In genomic region chr11:51703379-51703998, GRCm38 (mm10) we compare ENCODE assay signal across 8 mouse cellular contexts. TPM values are rescaled to one million over a fixed set of nuclear protein-coding genes. Genes with fewer than 3 reads are reported as not detected.
A peak's percentile ranks its signal among the peaks of the same experiment; 100 is the strongest.
DNase-seq lines count a peak whose midpoint lies in the region; ATAC-seq and TF ChIP-seq lines count a peak whose summit lies in the region.

No protein-coding gene starts in this region.

- no peaks in the 10 kb centered on the region for H3K9me3 ChIP-seq in hindbrain, postnatal 0 days (ENCODE audit: low read length)
- H3K9me3 ChIP-seq in hindbrain, embryonic 13.5 days: no peaks in the 10 kb centered on the region
- H3K9me3 ChIP-seq in liver, embryonic 11.5 days (ENCODE audit: control insufficient read depth, low read length): no peaks in the 10 kb centered on the region

- WGBS in hindbrain, postnatal 0 days: 62% methylated on average over 10 of the region's 10 CpGs
- WGBS in hindbrain, embryonic 13.5 days: 66% methylated on average over 10 of the region's 10 CpGs
- WGBS in bone marrow, adult 2 months: 79% methylated on average over 10 of the region's 10 CpGs
- 71% methylated on average over 10 of the region's 10 CpGs for WGBS in liver, embryonic 11.5 days

- H3K27ac ChIP-seq in hindbrain, postnatal 0 days: no peak overlapping the region
- no peak overlapping the region for H3K27ac ChIP-seq in hindbrain, embryonic 13.5 days
- H3K27ac ChIP-seq in bone marrow, adult 2 months (ENCODE audit: control insufficient read depth, insufficient read depth, low read depth, low read length, poor library complexity): no peak overlapping the region
- no peak overlapping the region for H3K27ac ChIP-seq in liver, embryonic 11.5 days (ENCODE audit: low read depth, low read length)

- H3K4me2 ChIP-seq in hindbrain, postnatal 0 days (ENCODE audit: low read depth, low read length): no peak overlapping the region
- no peak overlapping the region for H3K4me2 ChIP-seq in hindbrain, embryonic 13.5 days
- no peak overlapping the region for H3K4me2 ChIP-seq in liver, embryonic 11.5 days

- no peak for ATAC-seq in hindbrain, postnatal 0 days
- ATAC-seq in hindbrain, embryonic 13.5 days (ENCODE audit: low FRiP score): no peak
- no peak for ATAC-seq in liver, embryonic 11.5 days (replicated peaks; ENCODE audit: low FRiP score)
- no peak for ATAC-seq in inflammation-experienced regulatory T-cells, adult 6 months

- no peak overlapping the region for H3K9ac ChIP-seq in hindbrain, postnatal 0 days (replicated peaks; ENCODE audit: low read length)
- H3K9ac ChIP-seq in hindbrain, embryonic 13.5 days: no peak overlapping the region
- H3K9ac ChIP-seq in liver, embryonic 11.5 days (ENCODE audit: low read depth, low read length): no peak overlapping the region

- peak; percentile 37 for TF ChIP-seq CTCF in hindbrain, postnatal 0 days (IDR thresholded peaks at IDR 0.05; ENCODE audit: low read depth)
- peak; percentile 21; the same call in 1 of the 2 replicates for TF ChIP-seq CTCF in bone marrow, adult 2 months (IDR thresholded peaks at IDR 0.05; ENCODE audit: control insufficient read depth, insufficient read depth, low read length)

- no peak overlapping the region for H3K4me3 ChIP-seq in hindbrain, postnatal 0 days (ENCODE audit: low read length)
- no peak overlapping the region for H3K4me3 ChIP-seq in hindbrain, embryonic 13.5 days
- H3K4me3 ChIP-seq in bone marrow, adult 2 months (replicated peaks; ENCODE audit: control insufficient read depth, low read depth, low read length): no peak overlapping the region
- no peak overlapping the region for H3K4me3 ChIP-seq in liver, embryonic 11.5 days (ENCODE audit: low read depth, low read length)

- no peaks in the 10 kb centered on the region for H3K4me1 ChIP-seq in hindbrain, postnatal 0 days (ENCODE audit: insufficient read depth, low read length)
- H3K4me1 ChIP-seq in hindbrain, embryonic 13.5 days (replicated peaks): no peaks in the 10 kb centered on the region
- H3K4me1 ChIP-seq in bone marrow, adult 2 months (ENCODE audit: control insufficient read depth, insufficient read depth, low read length): no peaks in the 10 kb centered on the region
- H3K4me1 ChIP-seq in liver, embryonic 11.5 days (replicated peaks; ENCODE audit: control insufficient read depth, insufficient read depth, low read length): no peaks in the 10 kb centered on the region

- peak; percentile 38 for DNase-seq in hindbrain, postnatal 0 days (ENCODE audit: low spot score)
- DNase-seq in CD4-positive helper T cell, adult 2 months (ENCODE audit: low read depth, low spot score): peak; percentile 56
- peak; percentile 37 for DNase-seq in liver, embryonic 11.5 days (ENCODE audit: low spot score)
- peak; percentile 31 for DNase-seq in testis, postnatal 14 days (ENCODE audit: low spot score)
- DNase-seq in layer of hippocampus, postnatal 14 days (ENCODE audit: low spot score in 2 of 2): no peak

- H3K27me3 ChIP-seq in hindbrain, postnatal 0 days (ENCODE audit: insufficient read depth, low read length): no peaks in the 10 kb centered on the region
- no peaks in the 10 kb centered on the region for H3K27me3 ChIP-seq in hindbrain, embryonic 13.5 days
- H3K27me3 ChIP-seq in liver, embryonic 11.5 days (replicated peaks; ENCODE audit: control insufficient read depth, insufficient read depth, low read length): no peaks in the 10 kb centered on the region

- peaks cover 46% of the 10 kb centered on the region for H3K36me3 ChIP-seq in hindbrain, postnatal 0 days (ENCODE audit: insufficient read depth, low read length)
- H3K36me3 ChIP-seq in hindbrain, embryonic 13.5 days: peaks cover 93% of the 10 kb centered on the region
- H3K36me3 ChIP-seq in liver, embryonic 11.5 days (ENCODE audit: control insufficient read depth, insufficient read depth, low read length): peaks cover 28% of the 10 kb centered on the region

- TF ChIP-seq POLR2A in bone marrow, adult 2 months (IDR thresholded peaks at IDR 0.05; ENCODE audit: borderline replicate concordance, control insufficient read depth, low read depth, low read length): no peak

RNA-seq across cellular contexts. Expression of gene 0610009B22Rik, which starts 14.8 kb away (rescaled TPM):
- total RNA-seq in hindbrain, postnatal 0 days (2014; rRNA removed): 16.8 and 23.8 TPM in 2 replicates
- 92.3 and 96.0 TPM in 2 replicates for polyA plus RNA-seq in hindbrain, postnatal 0 days (2015; fragmentation: Nextera tagmentation; extraction: Ambion mirVana)
- 118 and 121 TPM in 2 replicates for polyA plus RNA-seq in hindbrain, embryonic 13.5 days (2015; fragmentation: Nextera tagmentation; extraction: Ambion mirVana)
- polyA plus RNA-seq in bone marrow, adult 2 months (2011; ENCODE audit: insufficient read depth, insufficient read length, low replicate concordance, missing spikeins): 7.5 and 15.6 TPM in 2 replicates
- polyA plus RNA-seq in liver, embryonic 11.5 days (2014; fragmentation: Nextera tagmentation; extraction: Ambion mirVana): 60.4 and 66.0 TPM in 2 replicates
- 10 to 100 TPM; 16.8 to 30.5 (median 21.6) TPM for polyA plus RNA-seq in inflammation-experienced regulatory T-cells, adult 6 months (2017; shearing (Covaris generic))
- 10 to 100 TPM; 32.6 to 37.7 TPM for total RNA-seq in layer of hippocampus, postnatal 14 days (2021)

RNA-seq across cellular contexts. Expression of gene D930048N14Rik, which starts 52.7 kb away (rescaled TPM):
- total RNA-seq in hindbrain, postnatal 0 days (2014; rRNA removed): 0.75 and 2.3 TPM in 2 replicates
- 1.1 and 1.4 TPM in 2 replicates for polyA plus RNA-seq in hindbrain, postnatal 0 days (2015; fragmentation: Nextera tagmentation; extraction: Ambion mirVana)
- polyA plus RNA-seq in hindbrain, embryonic 13.5 days (2015; fragmentation: Nextera tagmentation; extraction: Ambion mirVana): 0.63 and 0.83 TPM in 2 replicates
- polyA plus RNA-seq in bone marrow, adult 2 months (2011; ENCODE audit: insufficient read depth, insufficient read length, low replicate concordance, missing spikeins): 0.29 and 0.72 TPM in 2 replicates
- polyA plus RNA-seq in liver, embryonic 11.5 days (2014; fragmentation: Nextera tagmentation; extraction: Ambion mirVana): 1.3 and 1.5 TPM in 2 replicates
- polyA plus RNA-seq in inflammation-experienced regulatory T-cells, adult 6 months (2017; shearing (Covaris generic)): 1 to 10 TPM in 2 of 3 experiments, under 1 TPM in 1; 0.86 to 1.5 (median 1.0) TPM
- total RNA-seq in layer of hippocampus, postnatal 14 days (2021): 1 to 10 TPM in 1 of 2 experiments, under 1 TPM in 1; 0.88 to 1.3 TPM

RNA-seq across cellular contexts. Expression of gene N4bp3, which starts 52.8 kb away (rescaled TPM):
- total RNA-seq in hindbrain, postnatal 0 days (2014; rRNA removed): 48.0 and 55.6 TPM in 2 replicates
- polyA plus RNA-seq in hindbrain, postnatal 0 days (2015; fragmentation: Nextera tagmentation; extraction: Ambion mirVana): 29.0 and 30.3 TPM in 2 replicates
- polyA plus RNA-seq in hindbrain, embryonic 13.5 days (2015; fragmentation: Nextera tagmentation; extraction: Ambion mirVana): 12.9 and 14.1 TPM in 2 replicates
- 2.7 and 5.7 TPM in 2 replicates for polyA plus RNA-seq in bone marrow, adult 2 months (2011; ENCODE audit: insufficient read depth, insufficient read length, low replicate concordance, missing spikeins)
- 7.2 and 7.9 TPM in 2 replicates for polyA plus RNA-seq in liver, embryonic 11.5 days (2014; fragmentation: Nextera tagmentation; extraction: Ambion mirVana)
- polyA plus RNA-seq in inflammation-experienced regulatory T-cells, adult 6 months (2017; shearing (Covaris generic)): 1 to 10 TPM; 1.3 to 2.4 (median 1.4) TPM
- total RNA-seq in layer of hippocampus, postnatal 14 days (2021): 10 to 100 TPM; 11.4 to 12.1 TPM

RNA-seq across cellular contexts. Expression of gene Sec24a, which starts 59.9 kb away (rescaled TPM):
- total RNA-seq in hindbrain, postnatal 0 days (2014; rRNA removed): 13.4 and 13.9 TPM in 2 replicates
- 10.6 and 11.9 TPM in 2 replicates for polyA plus RNA-seq in hindbrain, postnatal 0 days (2015; fragmentation: Nextera tagmentation; extraction: Ambion mirVana)
- 14.8 and 15.3 TPM in 2 replicates for polyA plus RNA-seq in hindbrain, embryonic 13.5 days (2015; fragmentation: Nextera tagmentation; extraction: Ambion mirVana)
- 4.0 and 4.3 TPM in 2 replicates for polyA plus RNA-seq in bone marrow, adult 2 months (2011; ENCODE audit: insufficient read depth, insufficient read length, low replicate concordance, missing spikeins)
- 16.8 and 18.1 TPM in 2 replicates for polyA plus RNA-seq in liver, embryonic 11.5 days (2014; fragmentation: Nextera tagmentation; extraction: Ambion mirVana)
- polyA plus RNA-seq in inflammation-experienced regulatory T-cells, adult 6 months (2017; shearing (Covaris generic)): 10 to 100 TPM; 15.3 to 22.3 (median 19.0) TPM
- total RNA-seq in layer of hippocampus, postnatal 14 days (2021): 10 to 100 TPM; 23.1 to 23.7 TPM

RNA-seq across cellular contexts. Expression of gene Sar1b, which starts 60.0 kb away (rescaled TPM):
- total RNA-seq in hindbrain, postnatal 0 days (2014; rRNA removed): 78.2 and 118 TPM in 2 replicates
- polyA plus RNA-seq in hindbrain, postnatal 0 days (2015; fragmentation: Nextera tagmentation; extraction: Ambion mirVana): 235 and 244 TPM in 2 replicates
- 182 and 189 TPM in 2 replicates for polyA plus RNA-seq in hindbrain, embryonic 13.5 days (2015; fragmentation: Nextera tagmentation; extraction: Ambion mirVana)
- polyA plus RNA-seq in bone marrow, adult 2 months (2011; ENCODE audit: insufficient read depth, insufficient read length, low replicate concordance, missing spikeins): 5.7 and 9.3 TPM in 2 replicates
- 110 and 122 TPM in 2 replicates for polyA plus RNA-seq in liver, embryonic 11.5 days (2014; fragmentation: Nextera tagmentation; extraction: Ambion mirVana)
- 100 to 1,000 TPM; 128 to 162 (median 150) TPM for polyA plus RNA-seq in inflammation-experienced regulatory T-cells, adult 6 months (2017; shearing (Covaris generic))
- 10 to 100 TPM; 71.8 to 74.5 TPM for total RNA-seq in layer of hippocampus, postnatal 14 days (2021)

Comparison
In these comparisons a context has a peak if more than half of its experiments do, and no peak if none do; other contexts are left out.
1. DNase-seq: peak in hindbrain, postnatal 0 days (single experiment), CD4-positive helper T cell, adult 2 months (single experiment), liver, embryonic 11.5 days (single experiment) and testis, postnatal 14 days (single experiment); none in layer of hippocampus, postnatal 14 days (0 of 2).